Mouse (Mus musculus) neural tube, embryonic 13.5 days (tissue): ENCODE data around the gene Chrng. TPM values are rescaled to one million over a fixed set of nuclear protein-coding genes. Genes with fewer than 3 reads are reported as not detected.

ENCODE experiments used
- ATAC-seq: fragments of 200-750 bp; cut with Nextera tagmentation; 2 replicates; pipeline ENCODE4 v1.8.0; 2017; ENCODE audit warnings: low read depth, mild to moderate bottlenecking, moderate TSS enrichment, moderate library complexity
- H3K27ac ChIP-seq: fragments of 300-500 bp; sonication (generic); replicated peaks from 2 replicates; pipeline ENCODE4 v1.5.1; 2015; ENCODE audit warnings: moderate library complexity, mild to moderate bottlenecking, inconsistent platforms
- H3K27me3 ChIP-seq: fragments of 300-500 bp; sonication (generic); 2 replicates; pipeline ENCODE4 v1.6.1; 2015; ENCODE audit warnings: mild to moderate bottlenecking, inconsistent platforms
- H3K36me3 ChIP-seq: fragments of 300-500 bp; sonication (generic); 2 replicates; pipeline ENCODE4 v1.6.1; 2015; ENCODE audit warnings: mild to moderate bottlenecking, inconsistent platforms
- H3K4me1 ChIP-seq: fragments of 300-500 bp; sonication (generic); replicated peaks from 2 replicates; pipeline ENCODE4 v1.6.1; 2015; ENCODE audit warnings: inconsistent platforms
- H3K4me2 ChIP-seq: fragments of 300-500 bp; sonication (generic); 2 replicates; pipeline ENCODE4 v1.6.1; 2015; ENCODE audit warnings: inconsistent platforms, mild to moderate bottlenecking, moderate library complexity
- H3K4me3 ChIP-seq: fragments of 300-500 bp; sonication (generic); 2 replicates; pipeline ENCODE4 v1.5.1; 2015; ENCODE audit warnings: mild to moderate bottlenecking, inconsistent platforms
- H3K9ac ChIP-seq: fragments of 300-500 bp; sonication (generic); 2 replicates; pipeline ENCODE4 v1.6.1; 2015; ENCODE audit warnings: moderate library complexity, mild to moderate bottlenecking, inconsistent platforms
- H3K9me3 ChIP-seq: fragments of 300-500 bp; sonication (generic); 2 replicates; pipeline ENCODE4 v1.6.1; 2016; ENCODE audit warnings: inconsistent platforms
- WGBS: fragments of 180-500 bp; shearing (Covaris S2); methylation state at CpG from one replicate; pipeline ENCODE4 v1.1.7; 2015; 5-methylcytosine and 5-hydroxymethylcytosine counted together
- polyA plus RNA-seq: library from polyadenylated mRNA; unstranded; fragments of >200 nt; fragmentation: Nextera tagmentation; extraction: Ambion mirVana; gene quantifications from 2 replicates; pipeline ENCODE4 v1.2.1, GENCODE M21; 2015

Chrng gene
- polyA plus RNA-seq, 1 experiment from 2014 or later: 0.57 TPM

DNA sequence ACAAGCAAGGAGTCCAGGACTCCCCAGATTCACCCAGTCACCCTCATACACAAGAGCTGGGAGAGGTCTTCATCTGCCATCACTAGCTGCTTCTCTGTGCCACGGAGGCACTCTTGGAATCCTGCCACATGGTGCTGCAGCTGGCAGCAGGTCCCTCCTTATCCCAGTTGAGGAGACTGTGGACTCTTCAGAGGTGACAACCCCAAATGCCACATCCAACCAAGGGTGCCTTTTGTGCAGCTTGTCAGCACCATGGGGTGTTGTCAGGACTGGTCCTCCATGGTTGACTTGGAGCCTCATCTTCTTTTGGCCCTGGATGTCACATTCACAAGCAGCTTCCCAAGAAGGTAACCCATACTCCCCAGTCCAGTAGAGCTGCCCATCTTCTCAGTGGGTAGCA is 2.6 kb upstream of the Chrng start:
- H3K4me2 ChIP-seq: no peak overlapping the region
- ATAC-seq: no peak
- WGBS: 74% methylated on average over 1 of the region's 1 CpGs
- H3K9me3 ChIP-seq: no peaks in the 10 kb centered on the region
- H3K9ac ChIP-seq: no peak overlapping the region
- peaks cover 16% of the 10 kb centered on the region for H3K27me3 ChIP-seq
- H3K4me1 ChIP-seq: no peaks in the 10 kb centered on the region
- no peak overlapping the region for H3K4me3 ChIP-seq
- H3K27ac ChIP-seq: no peak overlapping the region
- H3K36me3 ChIP-seq: no peaks in the 10 kb centered on the region

DNA sequence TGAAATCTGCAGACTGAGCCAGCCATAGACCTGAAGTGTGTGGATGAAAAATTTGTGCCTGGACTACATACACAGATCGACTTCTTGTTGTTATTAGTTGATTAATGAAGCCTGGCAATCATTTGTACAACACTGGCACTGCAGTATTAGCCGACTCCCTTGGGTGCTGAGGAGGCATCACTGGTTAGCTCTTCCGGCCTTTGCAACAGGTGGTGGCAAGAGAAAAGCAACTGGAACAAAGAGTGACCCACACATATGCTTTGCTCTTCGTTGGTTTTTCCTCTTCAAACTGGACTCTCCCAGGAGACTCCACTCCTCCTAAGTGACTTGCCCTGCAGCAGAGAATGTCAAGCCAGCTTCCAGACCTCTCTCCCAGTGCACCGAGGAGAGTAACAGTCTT is 678 bp upstream of the Chrng start:
- H3K27me3 ChIP-seq: peaks cover 28% of the 10 kb centered on the region

DNA sequence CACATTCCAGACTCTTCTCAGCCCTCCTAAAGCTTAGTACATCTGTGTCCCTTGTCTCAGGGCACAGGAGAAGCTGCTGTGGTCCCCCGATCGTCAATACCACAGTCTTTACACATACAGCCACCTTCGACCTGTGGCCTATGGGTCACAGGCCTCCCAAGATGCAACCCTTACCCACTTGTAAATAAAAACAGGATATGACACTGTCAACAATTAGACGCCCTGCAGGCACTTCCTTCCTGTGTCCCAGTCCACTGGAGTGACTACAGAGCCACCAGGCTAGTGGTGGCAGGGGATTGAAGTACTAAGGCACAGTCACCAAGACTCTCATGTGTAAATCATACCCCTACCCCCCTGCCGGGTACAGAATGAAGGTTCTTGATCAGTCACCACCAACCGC is 581 bp downstream of the Chrng start:
- Histone ChIP-seq H3K4me2 (no peak overlapping the region), H3K9me3 (no peaks in the 10 kb centered on the region), H3K27me3 (peaks cover 28% of the 10 kb centered on the region), H3K4me1 (no peaks in the 10 kb centered on the region), H3K27ac (no peak overlapping the region), H3K4me3 (no peak overlapping the region), H3K36me3 (no peaks in the 10 kb centered on the region), H3K9ac (no peak overlapping the region)
- no peak for ATAC-seq
- 67% methylated on average over 6 of the region's 6 CpGs for WGBS

More for the DNA sequence above, 678 bp upstream of the Chrng start:
- H3K27ac ChIP-seq: no peak overlapping the region
- no peaks in the 10 kb centered on the region for H3K9me3 ChIP-seq
- no peaks in the 10 kb centered on the region for H3K36me3 ChIP-seq
- 80% methylated on average over 5 of the region's 5 CpGs for WGBS
- no peak overlapping the region for H3K4me3 ChIP-seq
- H3K9ac ChIP-seq: no peak overlapping the region
- no peak for ATAC-seq
- no peak overlapping the region for H3K4me2 ChIP-seq
- no peaks in the 10 kb centered on the region for H3K4me1 ChIP-seq

DNA sequence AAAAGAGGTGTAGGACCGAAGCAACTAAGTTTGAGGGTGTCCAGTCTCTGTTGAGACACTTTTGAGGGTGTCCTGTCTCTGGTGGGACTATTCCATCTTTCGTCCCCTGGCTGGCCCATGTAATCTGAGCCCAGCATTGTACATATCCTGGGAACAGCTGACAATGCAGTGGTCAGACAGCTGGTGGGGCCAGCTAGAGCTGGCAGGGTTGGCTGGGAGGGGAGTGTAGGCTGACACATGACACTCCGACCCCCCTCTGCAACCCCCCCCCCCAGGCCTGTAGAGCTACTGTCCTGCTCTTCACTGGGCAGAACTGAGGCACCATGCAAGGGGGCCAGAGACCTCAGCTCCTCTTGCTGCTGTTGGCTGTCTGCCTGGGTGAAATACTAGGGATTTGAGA is 1.0 kb downstream of the Chrng start:
- 59% methylated on average over 3 of the region's 3 CpGs for WGBS
- H3K9ac ChIP-seq: no peak overlapping the region
- no peak overlapping the region for H3K4me3 ChIP-seq
- H3K27me3 ChIP-seq: peaks cover 28% of the 10 kb centered on the region
- no peak overlapping the region for H3K4me2 ChIP-seq
- no peaks in the 10 kb centered on the region for H3K36me3 ChIP-seq
- no peaks in the 10 kb centered on the region for H3K4me1 ChIP-seq
- no peak for ATAC-seq
- H3K9me3 ChIP-seq: no peaks in the 10 kb centered on the region
- no peak overlapping the region for H3K27ac ChIP-seq

DNA sequence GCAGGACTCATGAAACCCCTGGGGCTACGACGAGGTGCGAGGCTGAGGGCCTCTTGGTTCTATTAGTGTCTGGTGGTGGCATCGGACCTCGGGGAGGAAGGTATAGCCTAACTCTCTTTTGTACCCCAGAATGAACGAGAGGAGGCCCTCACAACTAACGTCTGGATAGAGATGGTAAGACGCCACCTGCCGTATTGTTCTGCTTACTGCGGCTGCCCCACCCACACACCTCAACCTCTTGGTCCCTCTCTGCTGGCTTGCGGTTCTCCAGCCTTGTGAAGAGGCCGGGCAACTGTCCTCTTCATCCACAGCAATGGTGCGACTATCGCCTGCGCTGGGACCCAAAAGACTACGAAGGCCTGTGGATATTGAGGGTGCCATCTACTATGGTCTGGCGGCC is 1.9 kb downstream of the Chrng start:
- no peak overlapping the region for H3K4me3 ChIP-seq
- no peak for ATAC-seq
- no peak overlapping the region for H3K9ac ChIP-seq
- no peak overlapping the region for H3K27ac ChIP-seq
- H3K36me3 ChIP-seq: no peaks in the 10 kb centered on the region
- H3K4me2 ChIP-seq: no peak overlapping the region
- no peaks in the 10 kb centered on the region for H3K4me1 ChIP-seq
- H3K27me3 ChIP-seq: peaks cover 28% of the 10 kb centered on the region
- WGBS: 24% methylated on average over 17 of the region's 17 CpGs
- H3K9me3 ChIP-seq: no peaks in the 10 kb centered on the region

DNA sequence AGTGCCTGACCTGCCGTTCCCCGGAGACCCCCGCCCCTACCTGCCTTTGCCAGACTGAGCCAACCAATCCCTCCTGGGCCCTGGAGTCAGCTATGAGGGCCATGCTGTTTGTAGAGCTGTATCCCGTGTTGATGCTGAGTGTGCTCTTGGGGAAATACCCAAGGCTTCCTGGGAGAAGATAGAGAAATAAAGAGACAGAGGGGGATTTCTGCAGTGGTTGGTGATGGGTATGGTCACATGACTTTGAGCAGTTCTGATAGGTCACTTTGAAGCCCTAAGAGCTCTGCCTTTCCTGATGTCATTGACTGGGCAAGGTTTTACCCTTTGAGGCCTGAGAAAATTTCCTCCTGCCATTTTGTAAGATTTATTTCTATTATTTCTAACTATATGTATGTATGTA is 7.0 kb downstream of the Chrng start:
- no peak overlapping the region for H3K27ac ChIP-seq
- H3K27me3 ChIP-seq: peaks cover 17% of the 10 kb centered on the region
- H3K36me3 ChIP-seq: no peaks in the 10 kb centered on the region
- H3K9me3 ChIP-seq: no peaks in the 10 kb centered on the region
- WGBS: 89% methylated on average over 4 of the region's 4 CpGs
- no peak overlapping the region for H3K9ac ChIP-seq
- no peak overlapping the region for H3K4me3 ChIP-seq
- no peak overlapping the region for H3K4me2 ChIP-seq
- peaks cover 26% of the 10 kb centered on the region for H3K4me1 ChIP-seq
- ATAC-seq: no peak

DNA sequence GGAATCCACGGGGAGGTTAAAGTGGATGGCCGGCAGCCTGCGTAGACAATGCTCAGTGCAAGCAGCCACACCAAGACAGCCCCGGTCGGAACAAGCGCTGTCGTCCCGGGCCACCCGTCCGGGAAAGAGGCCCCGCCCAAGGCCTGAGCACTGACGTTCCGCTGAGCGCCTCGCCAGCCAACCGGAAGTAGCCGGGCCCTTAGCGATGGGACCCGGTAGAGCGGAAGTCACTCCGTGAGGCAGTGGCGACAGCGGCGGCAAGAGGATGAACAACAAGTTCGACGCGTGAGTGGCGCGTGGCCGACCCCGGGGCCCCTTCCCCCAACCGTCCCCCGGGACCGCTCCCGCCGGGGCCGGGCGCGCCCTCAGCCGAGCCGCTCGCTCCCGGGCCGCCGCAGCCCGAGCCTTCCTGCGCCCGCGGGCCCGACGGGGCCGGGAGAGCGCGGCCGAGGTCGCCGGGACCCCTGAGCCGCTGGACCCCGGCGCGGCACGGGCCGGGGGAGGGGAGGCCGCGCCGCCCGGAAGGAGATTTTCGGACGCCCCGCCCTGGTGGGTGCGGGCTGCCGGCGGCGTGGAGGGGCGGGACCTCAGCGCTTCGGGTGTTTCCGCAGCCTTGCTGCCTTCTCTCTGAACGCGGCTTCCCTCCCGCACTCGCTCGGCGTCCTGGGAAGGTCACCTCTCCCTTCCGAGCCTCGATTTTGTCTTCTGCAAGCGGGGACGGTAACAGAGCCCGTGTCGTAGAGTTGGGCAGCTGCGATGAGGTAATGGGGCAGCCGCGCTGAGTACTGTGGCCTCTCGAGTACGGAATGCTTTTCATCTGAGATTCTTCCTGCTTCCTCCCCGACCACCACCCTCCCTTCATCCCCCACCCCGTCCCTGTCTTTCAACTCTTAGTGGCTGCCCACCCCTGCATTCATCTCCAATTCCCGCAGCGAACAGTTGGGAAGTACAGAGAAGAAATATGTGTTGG is 9.6 kb downstream of the Chrng start, which contains the start of gene Eif4e2:
Gene Eif4e2 (plus strand): TSS at position 180 of the 970 bp plus-strand sequence.
- Histone ChIP-seq H3K4me2 (peak within 1 kb of the TSS; percentile 82), H3K36me3 (no peaks in the 10 kb centered on the region), H3K27ac (peak within 1 kb of the TSS; percentile 99), H3K4me3 (peak within 1 kb of the TSS; percentile 70), H3K9ac (peak within 1 kb of the TSS; percentile 95), H3K27me3 (no peaks in the 10 kb centered on the region), H3K4me1 (peaks cover 44% of the 10 kb centered on the region), H3K9me3 (no peaks in the 10 kb centered on the region)
- WGBS: 1% methylated on average over 98 of the region's 99 CpGs
- ATAC-seq: peak; percentile 97

DNA sequence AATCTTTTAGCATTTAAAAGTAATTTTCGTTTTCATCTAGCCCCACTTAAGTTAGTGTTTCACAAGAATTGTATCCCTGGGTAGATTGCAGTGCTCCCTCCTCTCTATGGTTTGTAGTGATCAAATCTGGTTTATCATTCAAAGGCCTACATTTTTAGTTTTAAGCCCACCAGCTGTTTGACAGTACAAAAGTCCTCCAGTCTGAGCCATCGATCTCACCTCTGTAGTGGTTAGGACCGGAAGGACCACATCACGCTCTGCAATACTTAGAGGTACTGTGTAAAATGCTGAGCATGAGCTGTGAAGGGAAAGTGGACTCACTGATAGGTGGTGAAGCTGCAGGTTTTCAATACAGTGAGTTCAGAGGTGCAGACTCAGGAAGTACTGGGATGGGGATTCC is 10.3 kb downstream of the Chrng start:
- Histone ChIP-seq H3K4me1 (peaks cover 44% of the 10 kb centered on the region), H3K27ac (peak overlapping the region; percentile 99), H3K9ac (peak overlapping the region; percentile 95), H3K9me3 (no peaks in the 10 kb centered on the region), H3K27me3 (no peaks in the 10 kb centered on the region), H3K4me3 (peak overlapping the region; percentile 70), H3K4me2 (peak overlapping the region; percentile 82), H3K36me3 (peaks cover 5% of the 10 kb centered on the region)
- ATAC-seq: no peak
- 33% methylated on average over 4 of the region's 4 CpGs for WGBS

DNA sequence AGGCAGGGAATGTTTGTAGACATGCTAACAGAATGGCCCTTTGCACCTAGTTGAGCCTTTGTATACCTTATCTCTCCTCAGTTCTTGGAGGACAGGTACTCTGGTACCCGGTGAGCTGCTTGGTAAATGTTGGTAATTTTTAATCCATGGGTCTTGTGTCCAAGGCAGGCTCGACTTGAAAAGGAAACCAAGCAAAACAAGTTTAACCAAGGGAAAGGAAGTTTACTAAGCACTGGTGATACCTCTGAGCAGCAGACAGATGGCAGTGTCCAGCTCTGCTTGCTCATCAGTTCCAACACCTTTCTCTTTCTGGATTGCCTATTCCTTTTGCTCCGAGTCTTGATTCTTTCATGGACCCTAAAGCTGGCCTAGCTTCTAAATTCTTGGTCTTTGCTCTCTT is 13.5 kb downstream of the Chrng start:
- no peak overlapping the region for H3K27ac ChIP-seq
- H3K36me3 ChIP-seq: peaks cover 37% of the 10 kb centered on the region
- ATAC-seq: no peak
- H3K4me1 ChIP-seq: peaks cover 41% of the 10 kb centered on the region
- H3K9ac ChIP-seq: no peak overlapping the region
- no peaks in the 10 kb centered on the region for H3K27me3 ChIP-seq
- H3K4me3 ChIP-seq: no peak overlapping the region
- H3K4me2 ChIP-seq: no peak overlapping the region
- H3K9me3 ChIP-seq: no peaks in the 10 kb centered on the region
- WGBS: 66% methylated on average over 3 of the region's 3 CpGs

DNA sequence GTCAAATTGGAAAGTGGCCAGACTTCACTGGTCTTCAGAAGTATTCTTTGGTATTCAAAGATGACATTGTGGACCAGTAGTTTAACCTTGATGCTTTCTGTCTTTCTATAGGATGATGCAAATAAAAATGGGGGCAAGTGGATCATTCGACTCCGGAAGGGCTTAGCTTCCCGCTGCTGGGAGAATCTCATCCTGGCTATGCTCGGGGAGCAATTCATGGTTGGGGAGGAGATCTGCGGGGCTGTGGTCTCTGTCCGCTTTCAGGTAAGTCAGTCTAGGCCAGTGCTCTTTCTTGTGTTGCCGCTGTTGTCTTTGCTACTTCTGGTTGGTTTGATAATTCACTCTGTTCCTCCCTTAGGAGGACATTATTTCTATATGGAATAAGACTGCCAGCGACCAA is 21.3 kb downstream of the Chrng start:
- Histone ChIP-seq H3K9me3 (no peaks in the 10 kb centered on the region), H3K4me2 (no peak overlapping the region), H3K27ac (no peak overlapping the region), H3K4me3 (no peak overlapping the region), H3K36me3 (peaks cover 99% of the 10 kb centered on the region), H3K9ac (no peak overlapping the region), H3K27me3 (no peaks in the 10 kb centered on the region), H3K4me1 (no peaks in the 10 kb centered on the region)
- WGBS: 97% methylated on average over 8 of the region's 8 CpGs
- ATAC-seq: no peak

DNA sequence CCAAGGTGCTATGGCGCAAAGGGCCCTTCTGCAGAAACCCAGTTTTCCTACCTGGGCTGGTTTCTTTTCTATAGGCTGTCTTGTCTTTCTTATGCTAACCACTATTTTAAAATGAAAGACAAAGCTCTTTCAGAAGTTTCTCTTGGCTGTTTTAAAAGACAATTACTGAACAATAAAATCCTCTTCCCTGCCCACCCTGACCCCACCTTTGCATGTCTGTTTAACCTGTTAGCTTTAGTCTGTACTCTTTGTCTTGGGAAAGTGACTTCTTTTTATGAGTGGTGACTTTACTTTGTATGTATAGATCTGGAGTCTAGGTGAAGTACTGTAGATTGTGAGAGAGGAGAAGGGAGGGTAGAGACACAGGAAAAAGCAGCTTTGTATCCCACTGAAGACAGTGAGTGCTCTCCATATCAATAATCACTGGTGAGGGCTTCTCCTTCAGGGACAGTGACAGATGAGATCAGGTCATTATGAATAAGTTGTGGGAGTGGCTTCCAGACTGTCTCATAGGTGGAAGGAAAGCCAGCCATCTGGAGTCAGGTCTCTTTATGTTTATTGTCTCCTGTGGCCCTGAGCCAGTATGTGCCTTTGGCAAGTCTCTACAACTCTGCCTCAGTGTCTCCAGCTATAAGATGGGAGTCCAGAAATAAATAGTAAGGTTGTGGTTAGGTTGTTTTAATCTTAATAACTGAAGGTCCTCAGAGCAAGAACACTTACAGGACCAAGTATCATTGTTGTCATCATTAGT is 22.1 kb downstream of the Chrng start:
- H3K4me3 ChIP-seq: no peak overlapping the region
- H3K36me3 ChIP-seq: peaks cover 98% of the 10 kb centered on the region
- WGBS: 97% methylated on average over 1 of the region's 1 CpGs
- H3K27me3 ChIP-seq: no peaks in the 10 kb centered on the region
- no peak for ATAC-seq
- H3K9ac ChIP-seq: no peak overlapping the region
- H3K27ac ChIP-seq: no peak overlapping the region
- H3K4me2 ChIP-seq: no peak overlapping the region
- H3K4me1 ChIP-seq: no peaks in the 10 kb centered on the region
- H3K9me3 ChIP-seq: no peaks in the 10 kb centered on the region

DNA sequence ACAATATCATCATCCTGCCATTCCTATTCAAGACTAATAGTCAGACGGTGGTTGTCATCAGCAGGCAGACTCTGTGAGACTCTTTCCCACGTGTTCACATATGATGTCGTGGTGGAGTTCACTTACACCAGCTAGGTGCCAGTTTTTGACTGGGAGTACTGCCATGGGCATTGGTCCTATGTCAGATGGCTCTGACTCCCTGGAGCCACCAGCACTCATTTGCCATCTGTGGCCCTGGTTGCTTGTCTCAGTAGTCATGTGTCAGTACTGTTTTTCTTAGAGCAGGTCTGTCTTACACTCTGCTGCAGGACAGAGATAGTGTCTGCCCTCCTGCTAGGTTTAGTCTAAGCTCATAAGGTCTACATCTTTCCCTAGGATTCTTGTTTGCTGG is 22.7 kb downstream of the Chrng start:
- no peaks in the 10 kb centered on the region for H3K27me3 ChIP-seq
- H3K4me2 ChIP-seq: no peak overlapping the region
- H3K9me3 ChIP-seq: no peaks in the 10 kb centered on the region
- 72% methylated on average over 3 of the region's 3 CpGs for WGBS
- H3K9ac ChIP-seq: no peak overlapping the region
- H3K27ac ChIP-seq: no peak overlapping the region
- peaks cover 98% of the 10 kb centered on the region for H3K36me3 ChIP-seq
- no peak for ATAC-seq
- H3K4me3 ChIP-seq: no peak overlapping the region
- H3K4me1 ChIP-seq: no peaks in the 10 kb centered on the region
